Mouse (Mus musculus): Measurements from ENCODE around the gene Acot2. TPM values are rescaled to one million over a fixed set of nuclear protein-coding genes. Genes with fewer than 3 reads are reported as not detected.
A peak's percentile ranks its signal among the peaks of the same experiment; 100 is the strongest.
"Not testable (repeated sequence)": the region's sequence is repeated elsewhere in the genome, so short reads cannot be mapped to it uniquely, and the experiment has no call there.

Gene Acot2
- total RNA-seq, 1 experiment from 2014 or later: 24.1 TPM

DNA sequence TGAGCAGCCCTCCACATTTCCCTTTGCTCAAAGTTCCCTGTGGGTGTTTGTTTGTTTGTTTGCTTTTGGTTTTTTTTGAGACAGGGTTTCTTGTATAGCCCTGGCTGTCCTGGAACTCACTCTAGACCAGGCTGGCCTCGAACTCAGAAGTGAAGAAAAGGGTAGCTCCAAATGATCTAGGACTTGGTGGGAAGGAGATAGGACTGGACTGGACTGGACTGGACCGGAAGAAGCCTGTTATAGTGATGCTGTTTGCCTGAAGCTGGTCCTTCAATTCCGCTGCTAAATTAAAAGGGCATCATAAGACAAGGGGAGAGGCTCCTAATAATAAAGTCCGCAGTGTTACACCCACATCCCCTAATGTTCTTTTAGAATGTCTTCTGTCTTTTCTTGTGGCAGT, 822 bp downstream of the Acot2 start:
- ATAC-seq (ENCODE audit: extremely low read depth, insufficient number of reproducible peaks, low FRiP score, poor library complexity, severe bottlenecking): no peak

DNA sequence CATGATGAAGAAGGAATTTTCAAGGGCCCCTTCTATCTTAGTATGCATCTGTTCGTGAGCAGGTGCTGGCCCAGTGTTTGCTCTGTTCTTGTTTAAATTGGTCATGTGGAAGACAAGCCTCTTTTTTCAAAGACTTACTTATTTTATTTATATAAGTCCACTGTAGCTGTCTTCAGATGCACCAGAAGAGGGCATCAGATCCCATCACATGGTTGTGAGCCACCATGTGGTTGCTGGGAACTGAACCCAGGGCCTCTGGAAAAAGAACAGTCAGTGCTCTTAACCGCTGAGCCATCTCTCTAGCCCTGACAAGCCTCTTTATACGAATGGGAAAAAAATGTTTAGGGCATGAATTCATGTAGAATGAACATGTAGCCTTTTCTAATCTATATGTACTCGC, 1.7 kb downstream of the Acot2 start:
- ATAC-seq (ENCODE audit: extremely low read depth, insufficient number of reproducible peaks, low FRiP score, poor library complexity, severe bottlenecking): no peak

DNA sequence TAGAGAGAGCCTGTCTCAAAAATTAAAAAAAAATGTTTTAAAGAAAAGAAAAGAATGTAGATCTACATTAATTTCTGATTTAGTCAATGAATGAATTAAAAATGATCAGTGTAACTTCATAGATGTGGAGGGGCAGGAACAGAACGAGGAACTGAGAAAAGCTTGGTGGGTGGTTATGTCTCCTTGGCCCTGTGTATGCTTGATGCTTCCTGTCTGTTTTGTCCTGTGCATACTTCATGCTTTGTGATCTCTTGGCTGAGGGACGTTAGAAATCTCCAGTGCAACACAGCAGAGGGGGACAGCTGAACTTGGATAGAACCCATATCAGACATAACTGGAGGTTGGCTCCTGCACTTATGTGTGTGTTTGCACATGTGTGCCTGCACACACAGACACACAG, 9.6 kb downstream of the Acot2 start:
- 0 out of 2 replicates have a peak, but pooled peaks have one; percentile 26 for ATAC-seq (ENCODE audit: extremely low read depth, insufficient number of reproducible peaks, low FRiP score, poor library complexity, severe bottlenecking)

DNA sequence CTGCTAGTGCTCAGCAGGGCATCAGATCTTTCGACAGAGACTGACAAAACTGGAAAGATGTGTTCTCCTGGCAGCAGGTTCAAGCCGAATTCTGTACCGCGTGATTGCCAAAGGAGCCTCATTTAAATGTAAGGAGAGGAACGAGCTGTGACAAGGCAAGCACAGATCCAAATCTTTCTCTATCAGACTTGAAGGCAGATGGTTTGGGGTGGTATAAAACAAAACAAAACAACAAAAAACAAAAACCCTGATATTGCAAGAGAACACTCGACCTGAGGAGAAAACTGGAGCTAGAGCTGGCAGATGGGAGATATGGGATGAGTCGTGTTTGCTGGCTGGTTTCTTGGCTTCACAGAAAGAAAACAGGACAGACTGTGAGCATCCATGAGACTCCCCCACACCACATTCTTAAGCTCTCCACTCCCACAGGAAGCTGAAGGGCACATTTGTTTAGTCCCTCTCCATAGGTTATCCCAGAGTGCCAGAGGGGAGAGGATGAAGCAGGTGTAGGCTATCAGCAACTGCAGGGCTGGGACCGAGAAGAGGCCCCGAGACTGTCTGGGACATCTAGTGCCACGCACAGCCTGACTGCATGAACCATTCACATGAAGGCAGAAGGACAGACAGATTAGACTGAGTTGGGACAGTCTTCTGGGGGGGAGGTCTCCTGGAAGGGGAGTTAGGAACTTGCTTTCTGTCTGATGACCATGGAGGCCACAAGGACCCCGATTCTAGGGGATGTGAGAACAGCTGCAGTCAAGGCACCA, 10.9 kb downstream of the Acot2 start:
- no peak for ATAC-seq (ENCODE audit: extremely low read depth, insufficient number of reproducible peaks, low FRiP score, poor library complexity, severe bottlenecking)

DNA sequence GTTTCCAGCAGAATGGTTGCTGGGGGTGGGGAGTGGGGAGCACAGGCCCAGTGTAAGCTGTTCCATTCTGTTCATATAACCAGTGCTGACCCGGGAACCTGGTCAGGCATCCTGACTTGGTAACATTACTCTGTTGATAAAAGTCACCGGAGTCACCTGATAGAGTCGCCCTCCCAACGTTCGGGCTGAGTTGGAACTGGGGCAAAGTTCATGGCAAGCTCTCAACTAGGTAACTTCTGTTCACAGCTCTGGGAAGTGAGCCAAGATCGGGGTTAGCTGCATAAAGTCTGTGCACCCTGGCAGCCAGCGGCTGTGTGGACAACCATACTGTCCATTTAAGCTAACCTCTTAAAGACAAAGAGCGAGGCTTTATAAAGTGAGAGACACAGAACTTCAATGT, 11.6 kb downstream of the Acot2 start:
- 0 out of 2 replicates have a peak, but pooled peaks have one; percentile 16 for ATAC-seq (ENCODE audit: extremely low read depth, insufficient number of reproducible peaks, low FRiP score, poor library complexity, severe bottlenecking)

DNA sequence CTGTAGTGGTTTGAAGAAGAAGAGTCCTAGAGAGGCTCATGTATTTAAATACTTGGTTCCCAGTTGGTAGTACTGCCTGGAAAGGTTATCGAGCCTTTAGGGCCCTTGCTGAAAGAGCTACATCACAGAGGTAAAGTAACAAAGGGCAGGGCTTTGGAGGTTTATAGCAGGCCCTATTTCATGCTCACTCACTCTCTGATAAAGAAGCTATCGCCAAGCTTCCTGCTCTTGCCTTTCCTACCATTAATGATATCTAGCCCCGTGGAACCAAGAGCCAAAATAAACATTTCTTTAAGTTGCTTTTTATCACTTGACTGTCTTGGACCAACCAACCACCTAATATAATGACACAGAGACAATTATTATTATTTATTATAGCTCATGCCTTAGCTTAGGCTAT, 12.8 kb downstream of the Acot2 start:
- ATAC-seq (ENCODE audit: extremely low read depth, insufficient number of reproducible peaks, low FRiP score, poor library complexity, severe bottlenecking): no peak

DNA sequence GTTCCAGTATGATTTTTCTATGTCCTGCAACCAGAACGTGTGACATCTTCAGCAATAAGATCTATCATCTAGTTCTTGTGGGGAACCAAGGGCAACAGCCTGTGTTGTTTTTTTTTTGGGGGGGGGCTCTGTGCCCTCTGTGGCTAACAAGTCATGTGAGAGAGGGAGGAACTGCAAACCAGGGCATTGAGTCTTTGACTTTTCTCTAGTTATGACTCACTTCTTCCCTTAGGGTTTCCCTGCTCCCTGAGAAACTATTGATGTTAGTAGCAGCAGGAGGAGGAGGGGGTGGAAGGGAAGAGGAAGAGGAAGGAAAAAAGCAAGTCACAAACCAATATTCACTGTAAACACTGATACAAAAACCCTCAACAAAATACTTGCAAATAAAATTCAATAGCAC, 16.2 kb downstream of the Acot2 start:
- no peak for ATAC-seq (ENCODE audit: extremely low read depth, insufficient number of reproducible peaks, low FRiP score, poor library complexity, severe bottlenecking)

DNA sequence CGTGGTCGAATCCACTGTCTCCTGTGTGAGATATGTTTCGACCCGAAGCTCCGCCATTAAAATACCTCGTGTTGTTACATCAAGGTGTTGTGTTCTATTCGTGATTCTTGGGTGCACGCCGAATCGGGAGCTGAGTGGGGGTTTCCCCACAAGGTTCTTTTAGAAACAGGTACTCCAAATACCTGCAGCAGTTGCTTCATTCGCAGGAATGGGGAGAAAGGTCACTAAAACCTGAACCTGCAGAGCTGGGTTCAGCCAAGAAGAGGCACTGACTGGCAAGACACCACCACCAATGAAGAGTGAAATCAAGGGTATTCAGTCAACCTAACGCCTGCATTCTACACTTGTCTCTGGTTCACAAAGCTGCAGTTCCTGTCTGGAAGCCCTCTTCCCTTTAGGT, 20.6 kb downstream of the Acot2 start:
- ATAC-seq (ENCODE audit: extremely low read depth, insufficient number of reproducible peaks, low FRiP score, poor library complexity, severe bottlenecking): no peak

DNA sequence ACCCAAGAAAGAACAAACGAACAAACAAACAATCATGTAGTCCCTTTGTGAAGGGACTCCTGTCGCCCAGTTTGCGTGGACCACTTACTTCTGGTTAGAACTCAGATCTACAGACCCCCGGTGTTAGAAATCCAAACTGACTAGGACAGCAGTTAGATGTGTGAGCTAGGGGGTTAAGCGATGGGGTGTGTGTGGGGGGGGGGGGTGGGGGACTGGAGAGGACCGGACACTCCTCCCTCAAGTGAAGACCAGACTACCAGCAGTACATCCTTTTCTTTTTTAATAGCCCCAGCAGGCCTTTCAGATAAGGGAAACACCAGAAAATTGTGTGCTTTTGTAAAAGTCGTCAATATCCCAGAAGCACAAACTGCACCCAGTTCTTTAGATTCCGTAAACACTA, 21.1 kb downstream of the Acot2 start:
- ATAC-seq (ENCODE audit: extremely low read depth, insufficient number of reproducible peaks, low FRiP score, poor library complexity, severe bottlenecking): no peak

DNA sequence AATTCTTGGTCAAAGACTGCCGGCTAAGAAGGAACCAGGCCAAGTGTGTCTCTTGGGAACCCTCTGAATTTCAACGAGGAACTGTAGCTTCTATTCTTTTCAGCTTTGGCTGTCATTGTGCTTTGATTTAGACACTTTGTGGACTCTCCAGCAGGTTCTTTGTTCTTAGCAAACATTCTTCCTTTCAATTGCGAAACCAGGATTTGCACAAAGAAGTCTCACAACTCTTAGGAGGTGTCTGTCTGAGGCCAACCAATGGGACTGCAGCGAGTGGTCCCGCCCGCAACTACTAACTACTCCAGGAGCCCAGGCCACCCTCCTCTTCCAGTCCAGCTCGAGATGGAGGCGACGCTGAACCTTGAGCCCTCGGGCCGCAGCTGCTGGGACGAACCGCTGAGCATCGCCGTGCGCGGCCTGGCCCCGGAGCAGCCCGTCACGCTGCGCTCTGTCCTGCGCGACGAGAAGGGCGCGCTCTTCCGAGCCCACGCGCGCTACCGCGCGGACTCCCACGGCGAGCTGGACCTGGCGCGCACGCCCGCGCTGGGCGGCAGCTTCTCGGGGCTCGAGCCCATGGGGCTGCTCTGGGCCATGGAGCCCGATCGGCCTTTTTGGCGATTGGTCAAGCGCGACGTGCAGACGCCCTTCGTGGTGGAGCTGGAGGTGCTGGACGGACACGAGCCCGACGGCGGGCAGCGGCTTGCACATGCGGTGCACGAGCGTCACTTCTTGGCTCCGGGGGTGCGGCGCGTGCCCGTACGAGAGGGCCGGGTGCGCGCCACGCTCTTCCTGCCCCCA, 21.7 kb downstream of the Acot2 start, which contains the start of gene Acot1:
TSS of gene Acot1 (plus strand) at position 320 of the 795 bp plus-strand sequence.
- not testable (repeated sequence) for ATAC-seq (ENCODE audit: extremely low read depth, insufficient number of reproducible peaks, low FRiP score, poor library complexity, severe bottlenecking)

DNA sequence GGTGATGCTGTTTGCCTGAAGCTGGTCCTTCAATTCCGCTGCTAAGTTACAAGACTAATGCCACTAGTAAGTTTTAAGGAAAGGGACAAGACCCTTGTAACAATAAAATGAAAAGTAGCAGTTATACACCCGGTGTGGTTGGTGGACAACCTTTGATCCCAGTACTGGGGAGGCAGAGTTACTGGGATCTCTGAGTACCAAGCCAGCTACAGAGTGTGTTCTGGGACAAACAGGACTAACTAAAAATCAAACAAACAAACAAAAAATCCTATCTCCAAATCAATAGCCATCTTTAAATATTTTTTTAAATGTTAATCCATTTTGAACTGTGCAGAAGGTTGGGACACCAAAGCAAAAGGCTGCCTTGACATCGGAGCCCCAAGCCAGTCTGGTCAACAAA, 22.5 kb downstream of the Acot2 start:
- no peak for ATAC-seq (ENCODE audit: extremely low read depth, insufficient number of reproducible peaks, low FRiP score, poor library complexity, severe bottlenecking)

DNA sequence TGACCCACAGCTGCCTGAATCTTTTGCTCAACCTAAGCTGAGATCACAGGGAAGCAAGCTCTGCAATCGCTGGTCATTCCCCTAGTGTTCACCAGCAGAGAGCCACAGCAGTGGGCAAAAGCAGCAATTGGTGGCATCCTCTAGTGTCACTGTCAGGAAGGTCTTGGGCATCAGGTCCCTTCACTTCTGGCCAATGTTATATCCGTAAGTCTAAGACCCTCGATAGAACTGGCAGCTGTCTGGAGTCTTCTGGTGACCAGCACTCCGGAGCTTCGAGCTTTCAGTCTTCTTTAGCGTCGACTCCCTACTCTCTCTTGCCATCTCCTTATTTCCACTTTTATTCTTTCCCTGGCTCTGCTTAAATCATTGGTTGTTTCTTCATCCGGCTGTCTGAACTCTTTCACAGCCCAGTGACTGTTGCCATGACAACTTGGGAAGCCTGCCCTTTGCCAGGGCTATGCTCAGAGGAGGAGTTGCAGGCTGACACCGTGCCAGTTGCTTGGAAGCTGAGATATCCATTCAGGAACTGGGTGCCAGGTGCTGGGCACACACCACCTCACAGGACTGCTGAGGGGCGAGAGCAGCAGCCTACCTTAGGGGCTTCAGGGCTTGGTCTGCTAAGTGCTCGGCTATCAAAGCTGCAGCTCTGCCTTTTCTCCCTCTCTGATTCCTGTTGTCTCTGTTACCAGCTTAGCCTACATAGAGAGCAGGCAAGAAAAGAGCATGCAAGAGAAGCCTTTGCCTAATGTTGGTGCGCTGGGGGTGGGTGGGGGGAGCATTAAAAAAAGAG, 23.8 kb downstream of the Acot2 start:
- ATAC-seq (ENCODE audit: extremely low read depth, insufficient number of reproducible peaks, low FRiP score, poor library complexity, severe bottlenecking): no peak

DNA sequence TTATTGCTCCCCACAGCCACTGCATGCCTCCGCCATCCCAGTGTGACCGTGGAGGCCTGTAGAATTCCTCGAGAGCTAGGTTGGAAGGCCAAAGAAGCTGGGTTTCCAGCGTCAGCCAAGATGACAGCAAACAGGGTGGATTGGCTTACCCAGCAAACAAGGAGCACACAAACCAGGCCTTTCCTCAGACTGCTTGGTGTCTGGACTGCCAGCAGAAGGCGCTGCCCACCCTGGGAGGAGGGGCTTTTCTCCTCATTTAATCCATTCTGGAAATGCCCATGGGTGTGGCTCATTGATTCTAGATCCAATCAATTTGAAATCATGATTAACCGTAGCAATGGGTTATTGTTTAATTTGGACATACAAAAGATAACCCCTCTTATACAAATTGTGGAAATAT, 25.5 kb downstream of the Acot2 start:
- ATAC-seq (ENCODE audit: extremely low read depth, insufficient number of reproducible peaks, low FRiP score, poor library complexity, severe bottlenecking): no peak

DNA sequence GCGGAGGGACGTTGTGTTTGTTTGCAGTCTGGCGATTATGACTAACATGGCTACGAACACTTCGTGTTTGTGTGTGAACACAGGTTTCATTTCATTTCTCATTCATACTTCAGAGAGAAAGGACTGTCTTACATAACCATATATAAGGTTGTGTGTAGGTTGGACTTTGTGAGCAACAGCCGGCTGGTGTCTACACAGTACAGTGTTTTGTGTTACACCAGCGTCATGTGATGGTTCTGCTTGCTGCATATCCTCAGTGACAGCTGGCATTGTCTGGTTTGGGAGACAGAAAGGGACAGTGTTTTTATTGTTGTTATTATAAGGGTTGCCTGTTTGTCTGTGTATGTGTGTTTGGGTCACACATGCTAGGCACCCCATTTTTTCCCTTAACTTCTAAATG, 26.0 kb downstream of the Acot2 start:
- no peak for ATAC-seq (ENCODE audit: extremely low read depth, insufficient number of reproducible peaks, low FRiP score, poor library complexity, severe bottlenecking)

DNA sequence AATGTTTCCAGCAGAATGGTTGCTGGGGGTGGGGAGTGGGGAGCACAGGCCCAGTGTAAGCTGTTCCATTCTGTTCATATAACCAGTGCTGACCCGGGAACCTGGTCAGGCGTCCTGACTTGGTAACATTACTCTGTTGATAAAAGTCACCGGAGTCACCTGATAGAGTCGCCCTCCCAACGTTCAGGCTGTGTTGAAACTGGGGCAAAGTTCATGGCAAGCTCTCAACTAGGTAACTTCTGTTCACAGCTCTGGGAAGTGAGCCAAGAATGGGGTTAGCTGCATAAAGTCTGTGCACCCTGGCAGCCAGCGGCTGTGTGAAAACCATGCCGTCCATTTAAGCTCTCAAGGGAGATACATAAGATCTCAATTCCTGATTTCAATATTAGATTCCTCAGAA, 32.9 kb downstream of the Acot2 start:
- not testable (repeated sequence) for ATAC-seq (ENCODE audit: extremely low read depth, insufficient number of reproducible peaks, low FRiP score, poor library complexity, severe bottlenecking)

DNA sequence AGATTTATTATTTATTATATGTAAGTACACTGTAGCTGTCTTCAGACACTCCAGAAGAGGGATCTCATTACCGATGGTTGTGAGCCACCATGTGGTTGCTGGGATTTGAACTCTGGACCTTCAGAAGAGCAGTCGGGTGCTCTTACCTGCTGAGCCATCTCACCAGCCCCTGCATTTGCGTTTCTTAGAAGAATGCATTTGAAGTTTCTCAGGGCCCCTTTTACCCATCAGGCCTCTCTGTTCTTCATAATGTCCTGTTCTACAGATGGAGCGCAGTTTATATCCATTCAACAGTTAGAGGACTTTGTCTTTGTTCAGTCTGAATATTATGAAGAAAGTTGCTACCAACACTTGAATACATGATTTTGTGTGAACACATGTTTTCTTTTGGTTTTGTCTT, 34.6 kb downstream of the Acot2 start:
- ATAC-seq (ENCODE audit: extremely low read depth, insufficient number of reproducible peaks, low FRiP score, poor library complexity, severe bottlenecking): not testable (repeated sequence)

DNA sequence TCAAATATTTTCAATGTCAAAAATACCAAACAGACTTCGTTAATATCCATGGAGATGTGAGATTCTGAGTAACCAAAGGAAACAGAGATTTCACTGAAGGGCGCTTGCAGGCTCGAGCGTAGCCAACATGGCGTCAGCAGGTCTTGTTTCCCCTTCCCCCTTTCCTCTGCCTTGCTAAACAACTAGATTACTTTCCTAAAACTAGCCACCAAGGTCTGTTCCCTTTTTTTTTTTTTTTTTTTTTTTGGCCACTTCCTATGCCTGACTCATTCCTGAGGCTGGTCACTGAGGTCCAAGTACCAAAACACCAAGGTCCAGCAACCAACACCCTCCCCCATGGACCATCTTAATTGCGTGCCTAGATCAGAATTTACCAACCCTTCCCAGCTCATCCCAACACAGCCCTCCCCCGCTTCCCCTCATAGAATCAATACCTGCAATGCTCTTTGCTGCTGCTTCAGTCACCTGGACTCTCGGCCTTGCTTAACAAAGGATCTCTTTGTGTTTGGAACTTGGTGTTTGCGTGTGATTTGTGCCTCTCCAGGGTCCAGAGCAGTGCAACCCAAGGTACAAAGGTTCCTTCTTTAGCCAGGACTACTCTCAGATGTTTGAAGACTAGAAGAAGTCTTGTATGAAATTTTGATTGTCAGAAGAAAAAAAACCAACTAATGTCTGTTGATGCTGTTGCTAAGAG, 35.5 kb downstream of the Acot2 start:
- peak; percentile 65 for ATAC-seq (ENCODE audit: extremely low read depth, insufficient number of reproducible peaks, low FRiP score, poor library complexity, severe bottlenecking)

DNA sequence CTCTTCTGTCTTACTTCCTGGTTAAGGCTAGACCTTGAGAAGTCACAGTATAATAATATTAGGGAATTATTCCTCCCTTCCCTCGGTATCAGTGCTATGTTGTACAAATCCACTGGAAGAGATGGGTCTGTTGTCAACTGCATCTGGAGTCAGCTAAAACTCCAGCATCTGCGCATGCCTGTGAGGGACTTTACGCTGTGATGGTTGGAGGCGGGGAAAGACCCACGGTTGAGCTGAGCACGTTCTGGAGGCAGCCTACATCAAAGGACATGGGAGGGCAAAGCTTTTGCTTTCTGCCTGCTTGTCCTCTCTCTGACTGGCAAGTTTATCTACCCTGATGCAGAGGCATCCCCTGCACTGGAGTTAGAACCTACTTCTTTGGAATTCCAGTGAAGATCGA, 38.2 kb downstream of the Acot2 start:
- ATAC-seq (ENCODE audit: extremely low read depth, insufficient number of reproducible peaks, low FRiP score, poor library complexity, severe bottlenecking): no peak

DNA sequence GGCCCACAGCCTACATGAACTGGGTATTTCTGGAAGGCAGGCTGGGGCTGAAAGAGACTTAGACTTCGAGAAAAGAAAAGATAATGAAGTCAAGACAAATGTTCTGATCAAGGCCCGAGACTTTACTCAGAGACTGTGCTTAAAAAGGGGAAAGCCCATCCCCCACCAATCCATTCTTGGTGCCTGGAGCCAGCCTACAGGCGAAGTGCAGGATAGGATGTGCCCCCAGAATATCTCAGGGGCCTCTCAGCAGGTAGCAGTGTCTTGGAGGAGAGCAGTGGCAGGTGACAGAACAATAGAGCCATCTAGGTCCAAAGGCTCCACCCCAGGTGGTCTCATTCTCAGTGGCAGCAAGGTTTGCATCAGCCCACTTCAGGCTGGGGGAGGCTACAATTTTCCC, 40.7 kb downstream of the Acot2 start:
- not testable (repeated sequence) for ATAC-seq (ENCODE audit: extremely low read depth, insufficient number of reproducible peaks, low FRiP score, poor library complexity, severe bottlenecking)
